Mouse (Mus musculus) v-Abl transformed pro-B cells (cell line): ENCODE measurements around the gene Slc6a18.

Experiments used
- in situ Hi-C, 2 experiments: fragments of 400-800 bp; cut with MboI; formaldehyde crosslinking; loops; one replicate each; pipeline ENCODE4 v1.15.1; 2025; ENCODE audit not compliant: unreplicated experiment in 2 of 2

The Slc6a18 gene

GRCm38 (mm10) chr13:73620637-73621036, 57.2 kb downstream of the Slc6a18 start:
- in situ Hi-C loops = loop anchor here (5.0 to 25.0 kb wide), 3 partner anchors 108 to 692 kb away; partner anchors contain the start of gene Pdcd6 (in 1 of the 2)

GRCm38 (mm10) chr13:73618406-73618805, 59.4 kb downstream of the Slc6a18 start:
- in situ Hi-C loops = loop anchor here in 1 of 2 experiments (25.0 kb wide), 1 partner anchor 694 kb away; the partner anchor contains the start of gene Pdcd6
